Mouse (Mus musculus) MEL (cell line): ENCODE measurements around the gene Spata21.

ENCODE experiments used
- CTCF ChIP-seq, 3 experiments: IDR thresholded peaks in 2 of 3; conservative IDR thresholded peaks in 1 of 3; 2 replicates each; pipeline ENCODE4 v1.5.1; 2011 to 2012; ENCODE audit warnings: low read length in 3 of 3, low read depth in 2 of 3, mild to moderate bottlenecking in 2 of 3, improper control_type of control experiment in 1 of 3, inconsistent platforms in 1 of 3, mixed read lengths in 1 of 3, moderate library complexity in 1 of 3; ENCODE audit not compliant: control insufficient read depth in 1 of 3, insufficient read depth in 1 of 3, poor library complexity in 1 of 3, severe bottlenecking in 1 of 3
- ELF1 ChIP-seq: IDR thresholded peaks from 2 replicates; pipeline ENCODE4 v1.6.1; 2014; ENCODE audit warnings: low read depth, mild to moderate bottlenecking, inconsistent platforms, low read length, improper control_type of control experiment, moderate library complexity
- EP300 ChIP-seq, 2 experiments: IDR thresholded peaks; 2 replicates each; pipeline ENCODE4 v1.6.1; 2011; ENCODE audit warnings: improper control_type of control experiment in 2 of 2, low read length in 2 of 2, low read depth in 1 of 2, mild to moderate bottlenecking in 1 of 2
- GATA1 ChIP-seq: IDR thresholded peaks from 2 replicates; pipeline ENCODE4 v1.6.1; 2011; ENCODE audit warnings: low read depth, low read length, improper control_type of control experiment
- MAX ChIP-seq: IDR thresholded peaks from 2 replicates; pipeline ENCODE4 v1.6.1; 2011; ENCODE audit warnings: low read length, improper control_type of control experiment
- USF2 ChIP-seq, 2 experiments: IDR thresholded peaks; 2 replicates each; pipeline ENCODE4 v1.6.1; 2011 to 2012; ENCODE audit warnings: improper control_type of control experiment in 2 of 2, low read length in 2 of 2, borderline replicate concordance in 1 of 2, inconsistent platforms in 1 of 2, low read depth in 1 of 2, mild to moderate bottlenecking in 1 of 2; ENCODE audit not compliant: insufficient read depth in 1 of 2
- ZC3H11A ChIP-seq: IDR thresholded peaks from 2 replicates; pipeline ENCODE4 v1.6.1; 2012; ENCODE audit warnings: low read depth, mild to moderate bottlenecking, inconsistent platforms, low read length, improper control_type of control experiment
- ZNF384 ChIP-seq: IDR thresholded peaks from 2 replicates; pipeline ENCODE4 v1.6.1; 2012; ENCODE audit warnings: low read depth, mild to moderate bottlenecking, inconsistent platforms, low read length, improper control_type of control experiment

DNA sequence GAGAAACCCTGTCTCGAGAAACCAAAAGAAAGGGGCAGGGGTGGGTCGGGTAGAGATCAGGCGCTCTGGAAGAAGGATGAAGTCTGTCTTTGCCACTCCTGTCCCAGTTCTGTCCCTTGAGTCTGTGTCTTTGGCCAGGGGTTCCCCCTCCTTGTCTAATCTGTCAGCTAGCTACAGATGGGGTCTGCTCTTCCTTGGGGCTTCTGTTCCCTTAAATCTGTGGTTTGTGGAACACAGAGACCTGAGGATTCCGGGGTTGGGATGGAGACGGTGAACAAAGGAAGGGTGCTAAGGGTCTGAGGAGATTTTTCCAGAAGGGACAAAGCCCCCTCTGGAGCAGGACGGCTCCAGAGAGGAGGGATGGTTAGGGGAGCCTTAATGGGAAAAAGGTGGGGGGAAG is at the start of gene Spata21:
- TF ChIP-seq EP300 (IDR thresholded peaks at IDR 0.05; ENCODE audit: low read depth in 1 of 2, low read length in 2 of 2) (no peak), USF2 (IDR thresholded peaks at IDR 0.05; ENCODE audit: borderline replicate concordance in 1 of 2, insufficient read depth in 1 of 2, low read depth in 1 of 2, low read length in 2 of 2) (no peak), ELF1 (no peak), CTCF (IDR thresholded peaks at IDR 0.05 in 2 of 3, conservative IDR thresholded peaks at IDR 0.05 in 1 of 3; ENCODE audit: control insufficient read depth in 1 of 3, insufficient read depth in 1 of 3, low read depth in 2 of 3, low read length in 3 of 3, poor library complexity in 1 of 3, severe bottlenecking in 1 of 3) (no peak), GATA1 (no peak), MAX (no peak), ZC3H11A (no peak), ZNF384 (no peak)
